Mouse (Mus musculus) embryo, embryonic 10 days (tissue): ENCODE measurements at regions not wholly inside any gene's neighbourhood (a gene's known extent, or its start where the extent isn't known, plus 50 kb on each side); places are given as distances from the start of the nearest gene placed in this dataset.

Experiments
- DNase-seq: peaks from one replicate; pipeline ENCODE4 v3.0.0-alpha.2; 2015; ENCODE audit warnings: low spot score

GRCm38 (mm10) chrX:96876239-96876638 is 163.0 kb downstream of the Gpr165 start:
- no peak for DNase-seq

- DNase-seq, result peak; percentile 23
Observed at GRCm38 (mm10) chrX:96878721-96879120, 165.5 kb downstream of the Gpr165 start.

DNA sequence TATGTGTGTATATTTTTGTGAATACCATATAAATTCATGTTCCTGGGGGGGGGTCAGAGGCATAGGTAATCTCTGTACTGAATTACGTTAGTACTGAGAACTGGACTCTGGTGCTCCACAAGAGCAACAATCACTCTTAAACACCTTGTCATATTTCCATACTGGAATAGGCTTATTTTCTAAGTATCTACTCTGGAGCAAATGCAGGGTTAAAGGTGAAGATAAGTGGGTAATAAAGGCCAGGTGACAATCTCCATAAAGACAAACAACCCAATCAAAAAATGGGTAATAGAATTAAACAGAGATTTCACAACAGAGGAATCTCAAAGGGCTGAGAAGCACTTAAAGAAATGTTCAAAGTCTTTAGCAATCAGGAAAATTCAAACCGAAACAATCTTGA is 165.9 kb downstream of the Gpr165 start:
- DNase-seq, result no peak

GRCm38 (mm10) chrX:96900636-96901035 is 171.8 kb upstream of the Pgr15l start:
- peak; percentile 21 for DNase-seq
